Mouse (Mus musculus) midbrain, embryonic 14.5 days (tissue): ENCODE measurements around the gene Sh2d4b. TPM values are rescaled to one million over a fixed set of nuclear protein-coding genes. Genes with fewer than 3 reads are reported as not detected.

Experiments
- ATAC-seq: fragments of 200-750 bp; cut with Nextera tagmentation; 2 replicates; pipeline ENCODE4 v1.8.0; 2017; ENCODE audit warnings: moderate number of reproducible peaks, moderate library complexity; ENCODE audit not compliant: low FRiP score, low TSS enrichment
- DNase-seq: peaks from one replicate; pipeline ENCODE4 v3.0.0-alpha.2; 2015
- H3K27ac ChIP-seq: fragments of 300-500 bp; sonication (generic); replicated peaks from 2 replicates; pipeline ENCODE4 v1.5.1; 2014; ENCODE audit warnings: mild to moderate bottlenecking, low read depth, low read length, moderate library complexity
- H3K27me3 ChIP-seq: fragments of 300-500 bp; sonication (generic); 2 replicates; pipeline ENCODE4 v1.6.1; 2014; ENCODE audit warnings: low read length, control low read depth, mixed read lengths; ENCODE audit not compliant: control insufficient read depth, insufficient read depth
- H3K36me3 ChIP-seq: fragments of 300-500 bp; sonication (generic); 2 replicates; pipeline ENCODE4 v1.6.1; 2014; ENCODE audit warnings: low read length, control low read depth; ENCODE audit not compliant: control insufficient read depth, insufficient read depth
- H3K4me1 ChIP-seq: fragments of 300-500 bp; sonication (generic); 2 replicates; pipeline ENCODE4 v1.6.1; 2014; ENCODE audit warnings: mild to moderate bottlenecking, antibody characterized with exemption, low read length, control low read depth; ENCODE audit not compliant: control insufficient read depth, insufficient read depth
- H3K4me2 ChIP-seq: fragments of 300-500 bp; sonication (generic); 2 replicates; pipeline ENCODE4 v1.6.1; 2014; ENCODE audit warnings: mild to moderate bottlenecking, low read length, moderate library complexity
- H3K4me3 ChIP-seq: fragments of 300-500 bp; sonication (generic); replicated peaks from 2 replicates; pipeline ENCODE4 v1.5.1; 2014; ENCODE audit warnings: low read depth, low read length
- H3K9ac ChIP-seq: fragments of 300-500 bp; sonication (generic); replicated peaks from 2 replicates; pipeline ENCODE4 v1.6.1; 2014; ENCODE audit warnings: mild to moderate bottlenecking, low read length, moderate library complexity
- H3K9me3 ChIP-seq: fragments of 300-500 bp; sonication (generic); 2 replicates; pipeline ENCODE4 v1.6.1; 2016; ENCODE audit warnings: low read length, control low read depth, mixed read lengths; ENCODE audit not compliant: control insufficient read depth
- WGBS: fragments of 180-500 bp; shearing (Covaris S2); extraction: QIAGEN DNeasy Blood & Tissue Kit; methylation state at CpG from one replicate; pipeline ENCODE4 v1.1.7; 2014; 5-methylcytosine and 5-hydroxymethylcytosine counted together
- polyA plus RNA-seq: library from polyadenylated mRNA; unstranded; fragments of >200 nt; fragmentation: Nextera tagmentation; extraction: Ambion mirVana; gene quantifications from 2 replicates; pipeline ENCODE4 v1.2.1, GENCODE M21; 2014

Gene Sh2d4b
- polyA plus RNA-seq, 1 experiment from 2014 or later: 2.6 TPM

GRCm38 (mm10) chr14:40889704-40890103 is 3.4 kb downstream of the Sh2d4b start:
- 80% methylated on average over 4 of the region's 4 CpGs for WGBS
- Histone ChIP-seq H3K9ac (no peak overlapping the region), H3K36me3 (no peaks in the 10 kb centered on the region), H3K4me1 (peaks cover 3% of the 10 kb centered on the region; the same call in 1 of the 2 replicates), H3K27ac (no peak overlapping the region), H3K27me3 (no peaks in the 10 kb centered on the region), H3K4me3 (no peak overlapping the region), H3K9me3 (no peaks in the 10 kb centered on the region), H3K4me2 (no peak overlapping the region)
- DNase-seq (no peak), ATAC-seq (no peak)

- Histone ChIP-seq H3K4me3 (no peak overlapping the region), H3K36me3 (no peaks in the 10 kb centered on the region), H3K27me3 (no peaks in the 10 kb centered on the region), H3K4me1 (no peaks in the 10 kb centered on the region; the same call in 1 of the 2 replicates), H3K27ac (no peak overlapping the region), H3K4me2 (no peak overlapping the region), H3K9me3 (no peaks in the 10 kb centered on the region), H3K9ac (no peak overlapping the region)
- 86% methylated on average over 2 of the region's 2 CpGs for WGBS
- ATAC-seq: no peak
- DNase-seq: no peak
These were observed 3.9 kb downstream of the Sh2d4b start for GRCm38 (mm10) chr14:40889181-40889580.

GRCm38 (mm10) chr14:40886428-40887202 is 6.5 kb downstream of the Sh2d4b start:
- Histone ChIP-seq H3K36me3 (no peaks in the 10 kb centered on the region), H3K9me3 (no peaks in the 10 kb centered on the region), H3K27me3 (no peaks in the 10 kb centered on the region), H3K4me3 (no peak overlapping the region), H3K4me1 (no peaks in the 10 kb centered on the region), H3K9ac (no peak overlapping the region), H3K27ac (no peak overlapping the region), H3K4me2 (no peak overlapping the region)
- DNase-seq (no peak), ATAC-seq (no peak)
- 79% methylated on average over 6 of the region's 6 CpGs for WGBS

GRCm38 (mm10) chr14:40885752-40886151 is 7.3 kb downstream of the Sh2d4b start:
- H3K4me1 ChIP-seq: no peaks in the 10 kb centered on the region
- no peak for ATAC-seq
- no peak overlapping the region for H3K4me2 ChIP-seq
- H3K9ac ChIP-seq: no peak overlapping the region
- H3K27ac ChIP-seq: no peak overlapping the region
- 71% methylated on average over 1 of the region's 1 CpGs for whole genome bisulfite sequencing
- no peaks in the 10 kb centered on the region for H3K27me3 ChIP-seq
- H3K36me3 ChIP-seq: no peaks in the 10 kb centered on the region
- no peak overlapping the region for H3K4me3 ChIP-seq
- H3K9me3 ChIP-seq: no peaks in the 10 kb centered on the region
- no peak for DNase-seq

GRCm38 (mm10) chr14:40885225-40885624 is 7.8 kb downstream of the Sh2d4b start:
- Histone ChIP-seq H3K9ac (no peak overlapping the region), H3K27ac (no peak overlapping the region), H3K9me3 (no peaks in the 10 kb centered on the region), H3K36me3 (no peaks in the 10 kb centered on the region), H3K4me2 (no peak overlapping the region), H3K4me3 (no peak overlapping the region), H3K4me1 (no peaks in the 10 kb centered on the region), H3K27me3 (no peaks in the 10 kb centered on the region)
- DNase-seq (no peak), ATAC-seq (no peak)
- 35% methylated on average over 4 of the region's 4 CpGs for WGBS

- DNase-seq (no peak), ATAC-seq (no peak)
- H3K27ac ChIP-seq: no peak overlapping the region
- no peak overlapping the region for H3K4me2 ChIP-seq
- H3K27me3 ChIP-seq: no peaks in the 10 kb centered on the region
- no peaks in the 10 kb centered on the region for H3K9me3 ChIP-seq
- H3K4me3 ChIP-seq: no peak overlapping the region
- no peak overlapping the region for H3K9ac ChIP-seq
- no peaks in the 10 kb centered on the region for H3K4me1 ChIP-seq
- H3K36me3 ChIP-seq: no peaks in the 10 kb centered on the region
These were observed 18.5 kb downstream of the Sh2d4b start for GRCm38 (mm10) chr14:40874565-40874964.

- H3K36me3 ChIP-seq: no peaks in the 10 kb centered on the region
- H3K9me3 ChIP-seq: no peaks in the 10 kb centered on the region
- no peak overlapping the region for H3K4me2 ChIP-seq
- 84% methylated on average over 5 of the region's 5 CpGs for WGBS
- ATAC-seq: no peak
- H3K9ac ChIP-seq: no peak overlapping the region
- H3K4me3 ChIP-seq: no peak overlapping the region
- no peaks in the 10 kb centered on the region for H3K27me3 ChIP-seq
- H3K4me1 ChIP-seq: no peaks in the 10 kb centered on the region
- H3K27ac ChIP-seq: no peak overlapping the region
- DNase-seq: no peak
These were observed 19.1 kb downstream of the Sh2d4b start for GRCm38 (mm10) chr14:40873961-40874360.

GRCm38 (mm10) chr14:40870598-40870997 is 22.5 kb downstream of the Sh2d4b start:
- no peak overlapping the region for H3K4me3 ChIP-seq
- H3K9ac ChIP-seq: no peak overlapping the region
- no peak for DNase-seq
- no peaks in the 10 kb centered on the region for H3K9me3 ChIP-seq
- H3K36me3 ChIP-seq: no peaks in the 10 kb centered on the region
- no peak overlapping the region for H3K4me2 ChIP-seq
- WGBS: 84% methylated on average over 3 of the region's 3 CpGs
- H3K4me1 ChIP-seq: no peaks in the 10 kb centered on the region
- no peak overlapping the region for H3K27ac ChIP-seq
- ATAC-seq: no peak
- H3K27me3 ChIP-seq: no peaks in the 10 kb centered on the region

GRCm38 (mm10) chr14:40864811-40865514 is 28.1 kb downstream of the Sh2d4b start:
- DNase-seq: no peak
- H3K36me3 ChIP-seq: 0 out of 2 replicates have a peak, but pooled peaks cover 5% of the 10 kb centered on the region
- no peak overlapping the region for H3K27ac ChIP-seq
- no peak overlapping the region for H3K9ac ChIP-seq
- H3K4me3 ChIP-seq: no peak overlapping the region
- H3K27me3 ChIP-seq: no peaks in the 10 kb centered on the region
- no peak for ATAC-seq
- H3K4me2 ChIP-seq: no peak overlapping the region
- no peaks in the 10 kb centered on the region for H3K9me3 ChIP-seq
- WGBS: 54% methylated on average over 6 of the region's 6 CpGs
- H3K4me1 ChIP-seq: no peaks in the 10 kb centered on the region
